In genomic region chr7:107664063-107665056, GRCm38 (mm10) we compare ENCODE assay signal across 8 mouse cellular contexts. TPM values are rescaled to one million over a fixed set of nuclear protein-coding genes. Genes with fewer than 3 reads are reported as not detected.
DNase-seq lines count a peak whose midpoint lies in the region; ATAC-seq lines count a peak whose summit lies in the region.

No protein-coding gene starts in this region.

- peak; percentile 83 for ATAC-seq in CD4-positive, CD25-positive, alpha-beta regulatory T cell, adult 4 months
- 0 out of 2 replicates have a peak, but pooled peaks have one; percentile 10 for ATAC-seq in hindbrain, embryonic 16.5 days
- no peak for ATAC-seq in liver, embryonic 11.5 days (replicated peaks; ENCODE audit: low FRiP score)

- no peak overlapping the region for H3K4me3 ChIP-seq in hindbrain, embryonic 16.5 days (ENCODE audit: low read length)
- no peak overlapping the region for H3K4me3 ChIP-seq in liver, embryonic 11.5 days (ENCODE audit: low read depth, low read length)

- intact Hi-C loops in gastrocnemius, postnatal 14 days (cut with DNase I; ENCODE audit: low total_unique reads): loop anchor here (5.0 kb wide), 2 partner anchors 43 to 83 kb away; no protein-coding TSS in a partner anchor

- peaks cover 8% of the 10 kb centered on the region for H3K4me1 ChIP-seq in hindbrain, embryonic 16.5 days (ENCODE audit: control insufficient read depth, insufficient read depth, low read depth, low read length)
- peaks cover 25% of the 10 kb centered on the region for H3K4me1 ChIP-seq in liver, embryonic 11.5 days (replicated peaks; ENCODE audit: control insufficient read depth, insufficient read depth, low read length)

- no peak overlapping the region for H3K9ac ChIP-seq in hindbrain, embryonic 16.5 days (ENCODE audit: low read depth, low read length)
- H3K9ac ChIP-seq in liver, embryonic 11.5 days (ENCODE audit: low read depth, low read length): no peak overlapping the region

- 47% methylated on average over 8 of the region's 8 CpGs for WGBS in hindbrain, embryonic 16.5 days
- 38% methylated on average over 8 of the region's 8 CpGs for WGBS in liver, embryonic 11.5 days

- no peak overlapping the region; the same call in 1 of the 2 replicates for H3K27ac ChIP-seq in hindbrain, embryonic 16.5 days (ENCODE audit: low read depth, low read length)
- H3K27ac ChIP-seq in liver, embryonic 11.5 days (ENCODE audit: low read depth, low read length): peak overlapping the region; percentile 64

- H3K9me3 ChIP-seq in hindbrain, embryonic 16.5 days (ENCODE audit: control insufficient read depth, low read length): no peaks in the 10 kb centered on the region
- H3K9me3 ChIP-seq in liver, embryonic 11.5 days (ENCODE audit: control insufficient read depth, low read length): no peaks in the 10 kb centered on the region

- no peak overlapping the region for H3K4me2 ChIP-seq in hindbrain, embryonic 16.5 days (ENCODE audit: low read length)
- H3K4me2 ChIP-seq in liver, embryonic 11.5 days: no peak overlapping the region

- no peaks in the 10 kb centered on the region for H3K36me3 ChIP-seq in hindbrain, embryonic 16.5 days (ENCODE audit: control insufficient read depth, insufficient read depth, low read length)
- no peaks in the 10 kb centered on the region for H3K36me3 ChIP-seq in liver, embryonic 11.5 days (ENCODE audit: control insufficient read depth, insufficient read depth, low read length)

- peak; percentile 9 to 46 for DNase-seq in adrenal gland, postnatal 36 days
- peak; percentile 58 for DNase-seq in gastrocnemius, postnatal 14 days
- no peak for DNase-seq in liver, embryonic 11.5 days (ENCODE audit: low spot score)
- peak; percentile 9 to 35 for DNase-seq in natural killer cell, adult 2 months (ENCODE audit: low spot score in 2 of 2)
- DNase-seq in layer of hippocampus, adult 18-20 months (ENCODE audit: low spot score in 2 of 2): no peak
- DNase-seq in cerebellum, postnatal 4 days (ENCODE audit: low spot score in 2 of 2): no peak

- H3K27me3 ChIP-seq in hindbrain, embryonic 16.5 days (replicated peaks; ENCODE audit: control insufficient read depth, insufficient read depth, low read length): peaks cover 3% of the 10 kb centered on the region; the same call in 1 of the 2 replicates
- no peaks in the 10 kb centered on the region for H3K27me3 ChIP-seq in liver, embryonic 11.5 days (replicated peaks; ENCODE audit: control insufficient read depth, insufficient read depth, low read length)

RNA-seq across cellular contexts. Expression of gene 5330417H12Rik, which starts 39.4 kb away (rescaled TPM):
- not detected for polyA plus RNA-seq in CD4-positive, CD25-positive, alpha-beta regulatory T cell, adult 4 months (2017; shearing (Covaris generic))
- total RNA-seq in adrenal gland, postnatal 36 days (2021): not detected
- not detected for total RNA-seq in gastrocnemius, postnatal 14 days (2021)
- polyA plus RNA-seq in hindbrain, embryonic 16.5 days (2015; fragmentation: Nextera tagmentation; extraction: Ambion mirVana): not detected in 2 replicates
- 0.19 TPM in 1 of 2 replicates, not detected in the other for polyA plus RNA-seq in liver, embryonic 11.5 days (2014; fragmentation: Nextera tagmentation; extraction: Ambion mirVana)
- total RNA-seq in layer of hippocampus, adult 18-20 months (2021): not detected

Comparison
In these comparisons a context has a peak if more than half of its experiments do, and no peak if none do; other contexts are left out.
1. DNase-seq: peak in adrenal gland, postnatal 36 days (2 of 2), gastrocnemius, postnatal 14 days (single experiment) and natural killer cell, adult 2 months (2 of 2); none in liver, embryonic 11.5 days (single experiment), layer of hippocampus, adult 18-20 months (0 of 2) and cerebellum, postnatal 4 days (0 of 2).